10 mouse cellular contexts compared by ENCODE assay signal in the genomic region with DNA sequence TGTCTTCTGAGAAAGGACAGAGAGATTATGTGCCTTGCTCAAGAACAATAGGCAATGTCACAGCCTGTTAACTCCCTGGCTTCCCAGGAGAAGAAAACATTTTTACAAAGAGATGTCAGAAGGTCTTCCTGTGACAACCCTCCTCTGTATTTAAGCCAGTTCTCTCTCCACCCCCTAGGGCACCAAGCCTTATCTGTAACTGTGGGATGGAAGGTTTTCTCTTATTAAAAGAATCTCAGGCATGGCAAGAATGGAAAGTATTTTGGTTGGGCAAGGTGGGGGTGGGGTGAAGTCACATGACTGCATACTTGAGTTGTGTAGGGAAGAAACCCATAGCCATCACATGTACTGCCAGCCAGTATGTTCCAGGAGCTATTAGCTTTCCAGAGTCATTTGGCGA.
DNase-seq lines count a peak whose midpoint lies in the region; ATAC-seq and TF ChIP-seq lines count a peak whose summit lies in the region.
"Had no signal": no experiment of that assay in that cellular context is flagged by ENCODE, and none has a peak within 500 bp of the region (broad histone marks: within the 10 kb centered on the region; RNA-seq: fewer than 3 reads in every experiment).

No protein-coding gene starts in this region.

- no peaks in the 10 kb centered on the region for H3K36me3 ChIP-seq in ES-E14 (ENCODE audit: control insufficient read depth, insufficient read depth, low read length, poor library complexity, severe bottlenecking)
- H3K36me3 ChIP-seq in limb, embryonic 14.5 days (ENCODE audit: control insufficient read depth, insufficient read depth, low read length): no peaks in the 10 kb centered on the region
- H3K36me3 ChIP-seq: neural tube, embryonic 13.5 days had no signal

- H3K4me3 ChIP-seq in ES-E14 (ENCODE audit: insufficient read depth in 1 of 2, low read depth in 1 of 2, low read length in 2 of 2, poor library complexity in 1 of 2, severe bottlenecking in 1 of 2): no peak overlapping the region
- H3K4me3 ChIP-seq in limb, embryonic 14.5 days (replicated peaks; ENCODE audit: low read length): no peak overlapping the region
- H3K4me3 ChIP-seq: neural tube, embryonic 13.5 days had no signal

- no peak for TF ChIP-seq POLR2A in limb, embryonic 14.5 days (IDR thresholded peaks at IDR 0.05; ENCODE audit: borderline replicate concordance, extremely low read depth, insufficient read depth, insufficient read length)

- H3K27ac ChIP-seq in ES-E14 (ENCODE audit: insufficient read depth, low read depth, low read length, poor library complexity, severe bottlenecking): no peak overlapping the region; the same call in 1 of the 2 replicates
- no peak overlapping the region for H3K27ac ChIP-seq in limb, embryonic 14.5 days (replicated peaks; ENCODE audit: low read depth, low read length)
- H3K27ac ChIP-seq: neural tube, embryonic 13.5 days had no signal

- H3K4me2 ChIP-seq in limb, embryonic 14.5 days (replicated peaks; ENCODE audit: low read depth, low read length, severe bottlenecking): no peak overlapping the region
- H3K4me2 ChIP-seq: neural tube, embryonic 13.5 days had no signal

- DNase-seq in kidney, postnatal 10 days: peak; percentile 35
- DNase-seq in kidney, adult 11 months: no peak
- DNase-seq in ES-E14 (ENCODE audit: low read depth, low spot score): peak; percentile 69
- peak; percentile 44 for DNase-seq in brain, adult 2 months (ENCODE audit: low read depth, low spot score)
- DNase-seq in limb, embryonic 14.5 days (ENCODE audit: low spot score): peak; percentile 8
- no peak for DNase-seq in left cerebral cortex, postnatal 4 days
- no peak for DNase-seq in thymus, postnatal 10 days (ENCODE audit: low spot score in 2 of 2)
- DNase-seq: thymus, postnatal 25 days had no signal

- in situ Hi-C loops in ES-E14 (cut with MboI; ENCODE audit: low sequenced_read_pairs in 2 of 2, unreplicated experiment in 2 of 2): no loop called here

- H3K27me3 ChIP-seq in limb, embryonic 14.5 days (ENCODE audit: control insufficient read depth, insufficient read depth, low read length): no peaks in the 10 kb centered on the region
- H3K27me3 ChIP-seq: neural tube, embryonic 13.5 days had no signal

- H3K4me1 ChIP-seq in ES-E14 (ENCODE audit: control insufficient read depth in 2 of 2, insufficient read depth in 2 of 2, low read length in 2 of 2, poor library complexity in 1 of 2): peaks cover 2 to 3% of the 10 kb centered on the region in 2 experiments; a peak in 1 of 4 replicates
- H3K4me1 ChIP-seq in limb, embryonic 14.5 days (ENCODE audit: control insufficient read depth, insufficient read depth, low read length): no peaks in the 10 kb centered on the region

- H3K9me3 ChIP-seq in ES-E14 (ENCODE audit: control insufficient read depth, insufficient read depth, low read depth, low read length): no peaks in the 10 kb centered on the region
- H3K9me3 ChIP-seq in limb, embryonic 14.5 days (ENCODE audit: control insufficient read depth, low read length): no peaks in the 10 kb centered on the region
- H3K9me3 ChIP-seq: neural tube, embryonic 13.5 days had no signal

- 0 out of 2 replicates have a peak, but pooled peaks have one; percentile 34 for ATAC-seq in limb, embryonic 14.5 days (ENCODE audit: low FRiP score, low read depth)
- ATAC-seq: forebrain, embryonic 14.5 days had no signal

- no peak overlapping the region for H3K9ac ChIP-seq in ES-E14 (ENCODE audit: insufficient read depth, low read depth, low read length, poor library complexity, severe bottlenecking)
- no peak overlapping the region for H3K9ac ChIP-seq in limb, embryonic 14.5 days (ENCODE audit: low read depth, low read length, severe bottlenecking)
- H3K9ac ChIP-seq: neural tube, embryonic 13.5 days had no signal

- intact Hi-C loops in left cerebral cortex, postnatal 4 days (cut with DNase I): no loop called here

- WGBS in limb, embryonic 14.5 days: 69% methylated on average over 1 of the region's 1 CpGs

TF ChIP-seq in ES-E14, 5 proteins besides CTCF, POLR2A, EP300 and RAD21:
- peak; percentile 33; the same call in 1 of the 2 replicates for TF ChIP-seq CHD2 (IDR thresholded peaks at IDR 0.05; ENCODE audit: low read depth, low read length)
- TF ChIP-seq MAFK (IDR thresholded peaks at IDR 0.05; ENCODE audit: insufficient read depth, low read depth, low read length): no peak
- no peak for TF ChIP-seq ZNF384 (IDR thresholded peaks at IDR 0.05; ENCODE audit: low read depth, low read length)
- no peak for TF ChIP-seq HCFC1 (IDR thresholded peaks at IDR 0.05; ENCODE audit: borderline replicate concordance, insufficient read depth, low read length)
- TF ChIP-seq ZC3H11A (IDR thresholded peaks at IDR 0.05; ENCODE audit: borderline replicate concordance, low read depth, low read length): no peak

Comparison
In these comparisons a context has a peak if more than half of its experiments do, and no peak if none do; other contexts are left out.
1. DNase-seq: peak in kidney, postnatal 10 days (single experiment), ES-E14 (single experiment), brain, adult 2 months (single experiment) and limb, embryonic 14.5 days (single experiment); none in kidney, adult 11 months (single experiment), left cerebral cortex, postnatal 4 days (single experiment) and thymus, postnatal 10 days (0 of 2).